Mouse (Mus musculus): ENCODE measurements at regions not wholly inside any gene's neighbourhood (a gene's known extent, or its start where the extent isn't known, plus 50 kb on each side); places are given as distances from the start of the nearest gene placed in this dataset.
A peak's percentile ranks its signal among the peaks of the same experiment; 100 is the strongest.

DNA sequence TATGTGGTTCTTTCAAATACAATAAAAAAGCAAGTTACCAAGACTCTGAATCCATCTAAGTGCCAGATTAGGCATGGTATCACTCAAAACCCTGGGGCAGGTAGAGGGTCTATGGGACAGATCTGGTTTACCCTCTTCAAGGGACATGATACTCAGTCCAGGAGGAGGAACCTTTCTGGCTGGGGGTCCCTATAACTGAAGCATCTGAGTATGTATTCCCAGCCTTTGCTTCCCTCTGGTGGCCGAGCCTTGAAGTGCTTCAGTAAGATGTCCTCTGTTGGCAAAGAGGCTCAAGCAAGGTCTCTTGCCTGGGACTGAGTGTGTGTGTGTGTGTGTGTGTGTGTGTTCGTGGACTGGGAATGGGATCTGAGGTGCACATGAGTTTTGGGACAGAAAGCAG is 159.7 kb upstream of the Adamts16 start:
- H3K9me3 ChIP-seq (ENCODE audit: control insufficient read depth, low read length), result no peaks in the 10 kb centered on the region
- no peaks in the 10 kb centered on the region for H3K27me3 ChIP-seq (ENCODE audit: control insufficient read depth, insufficient read depth, low read length)
- 11% methylated on average over 2 of the region's 2 CpGs for WGBS
- no peak overlapping the region for H3K27ac ChIP-seq (ENCODE audit: low read depth, low read length)
- no peak overlapping the region for H3K4me3 ChIP-seq (ENCODE audit: low read depth, low read length)
- H3K36me3 ChIP-seq (ENCODE audit: control insufficient read depth, insufficient read depth, low read length), result no peaks in the 10 kb centered on the region
- ATAC-seq (ENCODE audit: low FRiP score) (peak; percentile 54), DNase-seq (ENCODE audit: low spot score) (peak; percentile 80)
- H3K4me1 ChIP-seq (replicated peaks; ENCODE audit: control insufficient read depth, insufficient read depth, low read length), result no peaks in the 10 kb centered on the region
- no peak overlapping the region for H3K9ac ChIP-seq (ENCODE audit: low read depth, low read length)
- no peak overlapping the region for H3K4me2 ChIP-seq (replicated peaks; ENCODE audit: low read depth, low read length)

DNA sequence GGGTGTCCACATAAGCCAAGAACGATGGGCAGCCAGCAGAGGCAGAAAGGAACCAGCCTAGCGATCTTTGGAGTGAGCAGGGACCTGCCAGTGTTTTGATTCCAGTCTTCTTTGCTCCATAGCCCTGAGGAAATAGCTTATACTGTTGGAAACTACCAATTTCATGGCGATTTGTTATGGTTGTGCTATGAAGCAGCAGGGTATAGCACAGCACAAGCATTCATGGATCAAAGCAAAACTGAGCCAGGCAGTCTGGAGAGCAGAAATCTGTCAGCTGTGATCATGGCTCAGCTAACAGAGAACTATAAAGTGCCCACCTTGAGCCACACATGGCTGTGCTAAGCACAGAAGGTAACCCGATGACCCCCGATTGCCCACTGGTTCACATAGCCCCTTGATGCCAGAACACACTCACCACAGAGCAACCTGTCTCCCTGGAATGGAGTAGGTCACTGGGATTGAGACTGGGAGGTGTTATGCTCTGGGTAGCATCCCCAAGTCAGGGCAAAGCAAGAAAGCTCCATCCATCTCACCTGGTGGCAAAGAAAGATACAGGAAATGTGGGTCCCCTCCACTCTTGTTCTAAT is 158.9 kb upstream of the Adamts16 start:
- Histone ChIP-seq H3K36me3 (ENCODE audit: control insufficient read depth, insufficient read depth, low read length) (no peaks in the 10 kb centered on the region), H3K27me3 (ENCODE audit: control insufficient read depth, insufficient read depth, low read length) (no peaks in the 10 kb centered on the region), H3K27ac (ENCODE audit: low read depth, low read length) (no peak overlapping the region), H3K4me3 (ENCODE audit: low read depth, low read length) (no peak overlapping the region), H3K9me3 (ENCODE audit: control insufficient read depth, low read length) (no peaks in the 10 kb centered on the region), H3K4me1 (replicated peaks; ENCODE audit: control insufficient read depth, insufficient read depth, low read length) (no peaks in the 10 kb centered on the region), H3K9ac (ENCODE audit: low read depth, low read length) (no peak overlapping the region), H3K4me2 (replicated peaks; ENCODE audit: low read depth, low read length) (no peak overlapping the region)
- no peak for DNase-seq (ENCODE audit: low spot score)
- 61% methylated on average over 5 of the region's 5 CpGs for WGBS
- 0 out of 2 replicates have a peak, but pooled peaks have one; percentile 27 for ATAC-seq (ENCODE audit: low FRiP score)

DNA sequence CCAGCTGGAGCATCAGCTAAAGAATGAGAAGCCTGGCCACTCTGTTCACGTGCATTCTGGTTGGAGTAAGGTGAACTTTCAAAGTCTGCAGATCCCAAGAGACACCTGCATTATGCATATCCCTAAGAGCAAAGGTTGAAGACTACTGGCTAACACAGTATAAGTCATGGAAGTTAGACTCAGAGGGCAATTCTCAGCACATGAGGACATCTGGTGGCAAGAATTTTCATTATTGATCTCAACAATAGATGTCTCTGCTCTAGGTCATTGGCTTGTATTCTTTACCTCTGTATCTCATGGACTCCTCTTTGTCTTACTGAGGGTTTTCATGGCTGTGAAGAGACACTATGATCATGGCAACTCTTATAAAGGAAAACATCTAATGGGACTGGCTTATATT is 151.9 kb upstream of the Adamts16 start:
- no peak overlapping the region for H3K27ac ChIP-seq (ENCODE audit: low read depth, low read length)
- no peaks in the 10 kb centered on the region for H3K4me1 ChIP-seq (replicated peaks; ENCODE audit: control insufficient read depth, insufficient read depth, low read length)
- DNase-seq (ENCODE audit: low spot score) (no peak), ATAC-seq (ENCODE audit: low FRiP score) (no peak)
- 62% methylated on average over 1 of the region's 1 CpGs for WGBS
- no peak overlapping the region for H3K9ac ChIP-seq (ENCODE audit: low read depth, low read length)
- no peaks in the 10 kb centered on the region for H3K27me3 ChIP-seq (ENCODE audit: control insufficient read depth, insufficient read depth, low read length)
- H3K4me2 ChIP-seq (replicated peaks; ENCODE audit: low read depth, low read length), result no peak overlapping the region
- H3K4me3 ChIP-seq (ENCODE audit: low read depth, low read length), result no peak overlapping the region
- H3K9me3 ChIP-seq (ENCODE audit: control insufficient read depth, low read length), result no peaks in the 10 kb centered on the region
- no peaks in the 10 kb centered on the region for H3K36me3 ChIP-seq (ENCODE audit: control insufficient read depth, insufficient read depth, low read length)

DNA sequence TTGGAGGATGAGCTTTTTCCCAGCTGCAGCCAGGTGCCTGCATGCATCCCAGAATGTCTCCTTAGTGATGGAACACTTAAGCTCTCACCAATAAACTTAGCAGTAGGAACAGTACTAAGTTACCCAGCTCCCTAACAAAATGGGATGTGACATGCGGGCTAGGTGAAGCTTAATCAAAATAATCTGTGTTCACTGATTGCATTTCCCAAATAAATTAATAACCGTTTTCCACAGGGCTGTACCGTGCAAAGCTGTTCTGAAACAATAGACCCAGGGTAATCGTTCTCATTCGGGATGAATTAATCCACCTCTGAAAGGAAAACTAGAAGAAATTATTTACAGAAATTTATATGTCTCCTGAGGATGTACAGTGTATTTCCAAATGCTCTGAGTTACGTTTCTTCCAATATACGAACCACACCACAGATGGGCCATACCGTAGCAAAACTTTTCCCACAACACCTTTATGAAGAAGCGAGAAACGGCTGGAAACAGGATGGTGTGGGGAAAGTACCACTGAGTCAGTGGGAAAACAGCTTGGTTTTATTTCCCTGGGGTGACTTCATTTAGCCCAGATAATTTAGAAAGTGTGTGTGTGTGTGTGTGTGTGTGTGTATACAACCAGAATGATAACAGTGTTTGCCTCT is 148.5 kb upstream of the Adamts16 start:
- no peak overlapping the region for H3K9ac ChIP-seq (ENCODE audit: low read depth, low read length)
- no peak for ATAC-seq (ENCODE audit: low FRiP score)
- no peak overlapping the region for H3K4me2 ChIP-seq (replicated peaks; ENCODE audit: low read depth, low read length)
- DNase-seq (ENCODE audit: low spot score), result no peak
- 89% methylated on average over 10 of the region's 10 CpGs for WGBS
- H3K4me3 ChIP-seq (ENCODE audit: low read depth, low read length), result no peak overlapping the region
- no peak overlapping the region for H3K27ac ChIP-seq (ENCODE audit: low read depth, low read length)
- H3K9me3 ChIP-seq (ENCODE audit: control insufficient read depth, low read length), result no peaks in the 10 kb centered on the region
- no peaks in the 10 kb centered on the region for H3K36me3 ChIP-seq (ENCODE audit: control insufficient read depth, insufficient read depth, low read length)
- H3K4me1 ChIP-seq (replicated peaks; ENCODE audit: control insufficient read depth, insufficient read depth, low read length), result no peaks in the 10 kb centered on the region
- H3K27me3 ChIP-seq (ENCODE audit: control insufficient read depth, insufficient read depth, low read length), result no peaks in the 10 kb centered on the region

DNA sequence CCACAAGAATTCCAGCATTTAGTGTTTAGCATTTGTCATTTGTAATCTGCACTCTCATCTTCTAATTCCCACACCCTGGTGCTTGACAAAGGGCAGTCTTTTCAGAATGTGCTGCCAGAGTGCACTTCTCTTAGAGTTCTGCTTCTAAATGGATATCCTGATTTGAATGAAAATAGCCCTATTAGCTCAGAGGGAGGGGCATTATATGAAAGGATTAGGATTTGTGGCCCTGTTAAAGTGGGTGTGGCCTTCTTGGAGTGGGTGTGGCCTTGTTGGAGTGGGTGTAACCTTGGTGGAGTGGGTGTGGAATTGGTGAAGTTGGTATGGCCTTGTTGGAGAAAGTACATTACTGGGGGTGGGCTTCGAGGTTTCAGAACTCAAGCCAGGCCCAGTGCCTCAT is 137.7 kb upstream of the Adamts16 start:
- peak; percentile 17 for DNase-seq (ENCODE audit: low spot score)
- WGBS, result 86% methylated on average over 1 of the region's 1 CpGs
- Histone ChIP-seq H3K36me3 (ENCODE audit: control insufficient read depth, insufficient read depth, low read length) (no peaks in the 10 kb centered on the region), H3K9ac (ENCODE audit: low read depth, low read length) (no peak overlapping the region), H3K27me3 (ENCODE audit: control insufficient read depth, insufficient read depth, low read length) (no peaks in the 10 kb centered on the region), H3K27ac (ENCODE audit: low read depth, low read length) (no peak overlapping the region), H3K4me1 (replicated peaks; ENCODE audit: control insufficient read depth, insufficient read depth, low read length) (no peaks in the 10 kb centered on the region), H3K4me2 (replicated peaks; ENCODE audit: low read depth, low read length) (no peak overlapping the region), H3K4me3 (ENCODE audit: low read depth, low read length) (no peak overlapping the region), H3K9me3 (ENCODE audit: control insufficient read depth, low read length) (no peaks in the 10 kb centered on the region)
- ATAC-seq (ENCODE audit: low FRiP score), result peak; percentile 45; the same call in 1 of the 2 replicates

DNA sequence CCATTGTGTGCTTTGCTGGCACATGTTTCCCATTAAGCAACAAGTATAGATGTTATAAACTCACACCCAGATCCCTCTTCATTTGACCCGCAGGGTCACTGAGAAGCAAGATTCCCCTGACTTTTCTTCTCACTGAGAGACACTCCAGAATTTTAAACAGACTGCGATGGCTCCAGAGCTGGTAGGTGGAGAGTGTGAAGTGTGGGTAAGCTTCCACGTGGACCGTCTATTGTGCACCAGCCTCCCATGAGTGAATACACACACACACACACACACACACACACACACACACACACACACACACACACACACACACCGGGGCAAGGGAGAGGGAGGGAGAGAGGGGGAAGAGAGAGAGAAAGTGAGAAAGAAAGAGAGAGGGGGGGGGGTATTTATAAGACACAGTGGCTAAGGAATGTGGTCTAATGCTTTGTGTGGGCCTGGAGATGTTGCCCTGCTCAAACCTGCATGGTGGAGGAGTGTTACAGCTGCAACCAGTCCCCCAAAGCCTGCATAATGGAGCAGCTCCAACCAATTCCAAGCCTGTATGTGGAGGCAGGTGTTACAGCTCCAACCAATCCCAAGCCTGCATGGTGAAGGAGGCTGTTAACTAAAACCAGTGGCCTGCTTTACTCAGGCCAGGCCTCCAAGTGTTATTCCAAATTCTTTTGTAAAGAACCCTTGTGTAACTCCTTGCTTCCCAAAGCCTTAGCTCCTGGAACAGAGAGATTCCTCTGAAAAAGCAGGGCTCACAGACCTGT is 137.1 kb upstream of the Adamts16 start:
- Histone ChIP-seq H3K9me3 (ENCODE audit: control insufficient read depth, low read length) (no peaks in the 10 kb centered on the region), H3K4me1 (replicated peaks; ENCODE audit: control insufficient read depth, insufficient read depth, low read length) (no peaks in the 10 kb centered on the region), H3K9ac (ENCODE audit: low read depth, low read length) (no peak overlapping the region), H3K4me3 (ENCODE audit: low read depth, low read length) (no peak overlapping the region), H3K4me2 (replicated peaks; ENCODE audit: low read depth, low read length) (no peak overlapping the region), H3K36me3 (ENCODE audit: control insufficient read depth, insufficient read depth, low read length) (no peaks in the 10 kb centered on the region), H3K27ac (ENCODE audit: low read depth, low read length) (no peak overlapping the region), H3K27me3 (ENCODE audit: control insufficient read depth, insufficient read depth, low read length) (no peaks in the 10 kb centered on the region)
- no peak for DNase-seq (ENCODE audit: low spot score)
- 88% methylated on average over 4 of the region's 5 CpGs for WGBS
- peak; percentile 73 for ATAC-seq (ENCODE audit: low FRiP score)

DNA sequence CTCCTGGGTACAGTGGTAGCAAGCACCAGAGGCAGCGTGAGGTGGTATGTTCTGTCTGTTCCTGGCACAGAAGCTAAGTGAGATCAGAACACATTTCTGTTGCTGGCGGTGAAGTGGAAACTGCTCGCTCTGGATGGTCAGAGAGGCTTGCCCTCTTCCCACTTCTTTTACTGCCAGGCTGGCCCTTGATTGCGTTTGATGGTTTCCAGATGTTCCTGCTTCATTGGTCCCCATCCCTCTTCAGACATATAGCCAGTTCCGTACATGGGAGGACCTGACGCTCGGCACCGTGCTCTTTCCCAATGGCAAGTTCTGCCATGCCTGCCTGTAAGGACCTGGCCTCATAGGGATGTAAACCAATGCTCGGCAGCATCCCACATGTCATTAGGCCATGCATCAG is 128.0 kb upstream of the Adamts16 start:
- 74% methylated on average over 9 of the region's 9 CpGs for WGBS
- Histone ChIP-seq H3K27ac (ENCODE audit: low read depth, low read length) (no peak overlapping the region), H3K27me3 (ENCODE audit: control insufficient read depth, insufficient read depth, low read length) (no peaks in the 10 kb centered on the region), H3K9me3 (ENCODE audit: control insufficient read depth, low read length) (no peaks in the 10 kb centered on the region), H3K4me1 (replicated peaks; ENCODE audit: control insufficient read depth, insufficient read depth, low read length) (no peaks in the 10 kb centered on the region), H3K36me3 (ENCODE audit: control insufficient read depth, insufficient read depth, low read length) (no peaks in the 10 kb centered on the region), H3K4me3 (ENCODE audit: low read depth, low read length) (no peak overlapping the region), H3K9ac (ENCODE audit: low read depth, low read length) (no peak overlapping the region), H3K4me2 (replicated peaks; ENCODE audit: low read depth, low read length) (no peak overlapping the region)
- no peak for ATAC-seq (ENCODE audit: low FRiP score)
- no peak for DNase-seq (ENCODE audit: low spot score)

DNA sequence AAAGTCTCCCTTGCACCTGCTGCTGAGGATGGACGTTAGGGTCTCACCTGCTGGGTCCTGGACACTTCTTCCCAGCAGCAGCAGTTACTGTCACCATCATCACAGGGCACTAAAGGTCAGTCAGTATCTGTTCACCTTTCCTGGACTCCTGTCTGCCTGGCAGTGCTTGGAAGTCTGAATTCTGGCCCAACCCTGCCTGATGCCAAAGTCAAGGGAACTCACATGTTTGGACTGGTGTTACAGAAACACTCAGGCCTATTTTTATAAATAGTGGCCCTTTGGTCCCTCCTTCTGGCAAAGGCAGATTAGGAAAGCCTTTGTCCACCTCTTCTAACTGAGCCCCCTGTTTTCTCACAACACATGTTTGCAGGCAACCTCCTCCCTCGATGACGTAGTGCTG is 126.2 kb upstream of the Adamts16 start:
- Histone ChIP-seq H3K27ac (ENCODE audit: low read depth, low read length) (no peak overlapping the region), H3K4me1 (replicated peaks; ENCODE audit: control insufficient read depth, insufficient read depth, low read length) (no peaks in the 10 kb centered on the region), H3K4me2 (replicated peaks; ENCODE audit: low read depth, low read length) (no peak overlapping the region), H3K9me3 (ENCODE audit: control insufficient read depth, low read length) (no peaks in the 10 kb centered on the region), H3K27me3 (ENCODE audit: control insufficient read depth, insufficient read depth, low read length) (no peaks in the 10 kb centered on the region), H3K4me3 (ENCODE audit: low read depth, low read length) (no peak overlapping the region), H3K36me3 (ENCODE audit: control insufficient read depth, insufficient read depth, low read length) (no peaks in the 10 kb centered on the region), H3K9ac (ENCODE audit: low read depth, low read length) (no peak overlapping the region)
- no peak for ATAC-seq (ENCODE audit: low FRiP score)
- no peak for DNase-seq (ENCODE audit: low spot score)
- 69% methylated on average over 3 of the region's 3 CpGs for WGBS

DNA sequence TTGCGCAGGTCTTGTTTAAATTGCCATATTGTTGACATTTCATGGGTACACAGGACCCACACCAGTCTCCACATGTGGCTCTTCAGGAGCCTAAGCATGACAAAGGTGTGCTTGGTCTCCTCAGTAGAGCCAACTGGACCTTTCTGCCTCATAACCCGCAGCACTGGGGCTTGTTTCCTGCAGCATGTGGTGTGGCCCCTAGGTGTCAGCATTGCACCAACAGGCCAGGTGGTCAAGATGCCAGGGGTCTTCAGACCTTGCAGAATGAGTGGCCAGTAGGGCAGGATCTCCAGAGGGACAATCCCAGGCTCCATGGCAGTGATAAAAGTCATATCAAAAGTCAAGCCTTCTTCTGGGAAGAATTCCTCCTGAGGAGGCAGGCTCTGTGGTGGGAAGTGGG is 121.8 kb upstream of the Adamts16 start:
- no peak for ATAC-seq (ENCODE audit: low FRiP score)
- no peaks in the 10 kb centered on the region for H3K36me3 ChIP-seq (ENCODE audit: control insufficient read depth, insufficient read depth, low read length)
- 59% methylated on average over 2 of the region's 2 CpGs for WGBS

More for the DNA sequence above, 121.8 kb upstream of the Adamts16 start:
- DNase-seq (ENCODE audit: low spot score), result peak; percentile 25
- Histone ChIP-seq H3K4me3 (ENCODE audit: low read depth, low read length) (no peak overlapping the region), H3K9ac (ENCODE audit: low read depth, low read length) (no peak overlapping the region), H3K4me1 (replicated peaks; ENCODE audit: control insufficient read depth, insufficient read depth, low read length) (no peaks in the 10 kb centered on the region), H3K4me2 (replicated peaks; ENCODE audit: low read depth, low read length) (no peak overlapping the region), H3K9me3 (ENCODE audit: control insufficient read depth, low read length) (no peaks in the 10 kb centered on the region), H3K27me3 (ENCODE audit: control insufficient read depth, insufficient read depth, low read length) (no peaks in the 10 kb centered on the region), H3K27ac (ENCODE audit: low read depth, low read length) (no peak overlapping the region)

Measured in hindbrain, embryonic 11.5 days (tissue).